Mouse (Mus musculus) hematopoietic stem cell, adult 5-6 weeks (primary cell): Measurements from ENCODE around the gene Atp13a1. TPM values are rescaled to one million over a fixed set of nuclear protein-coding genes. Genes with fewer than 3 reads are reported as not detected.

Experiments used
- ATAC-seq, 2 experiments: fragments of 125-278 bp in 1 of 2; replicated peaks in 1 of 2; 2 replicates each; pipeline ENCODE4 v1.8.0; 2016 to 2017; ENCODE audit warnings: inconsistent platforms in 2 of 2, mild to moderate bottlenecking in 2 of 2, moderate number of reproducible peaks in 2 of 2, low read depth in 1 of 2, moderate TSS enrichment in 1 of 2; ENCODE audit not compliant: low FRiP score in 2 of 2, poor library complexity in 2 of 2, severe bottlenecking in 2 of 2, insufficient read depth in 1 of 2, low TSS enrichment in 1 of 2
- total RNA-seq: library from RNA; stranded (forward); fragments of 172-1452, 232-1000 nt; gene quantifications from 2 replicates; pipeline ENCODE4 v1.2.3, GENCODE M21; 2017

Atp13a1 gene
- total RNA-seq, 1 experiment from 2014 or later, result 13.7 TPM

DNA sequence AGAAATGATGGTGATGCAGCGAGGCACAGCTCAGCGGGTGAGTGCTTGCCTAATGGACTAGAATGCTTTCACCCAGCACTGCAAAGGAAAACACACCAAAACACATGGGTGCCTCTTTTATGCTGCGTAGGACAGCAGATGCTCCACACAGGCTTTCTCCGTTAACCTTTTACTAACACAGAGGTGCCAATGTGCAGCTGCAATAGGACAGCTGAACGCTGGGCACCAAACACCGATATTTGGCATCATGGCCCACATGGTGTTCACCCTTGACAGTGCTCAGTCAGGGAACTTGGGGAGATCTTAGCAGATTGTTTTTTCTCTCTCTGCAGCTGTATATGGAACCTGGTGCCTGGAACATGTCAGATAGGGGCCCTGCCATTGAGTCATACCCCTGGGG, 3.9 kb downstream of the Atp13a1 start:
- ATAC-seq, result no peak

DNA sequence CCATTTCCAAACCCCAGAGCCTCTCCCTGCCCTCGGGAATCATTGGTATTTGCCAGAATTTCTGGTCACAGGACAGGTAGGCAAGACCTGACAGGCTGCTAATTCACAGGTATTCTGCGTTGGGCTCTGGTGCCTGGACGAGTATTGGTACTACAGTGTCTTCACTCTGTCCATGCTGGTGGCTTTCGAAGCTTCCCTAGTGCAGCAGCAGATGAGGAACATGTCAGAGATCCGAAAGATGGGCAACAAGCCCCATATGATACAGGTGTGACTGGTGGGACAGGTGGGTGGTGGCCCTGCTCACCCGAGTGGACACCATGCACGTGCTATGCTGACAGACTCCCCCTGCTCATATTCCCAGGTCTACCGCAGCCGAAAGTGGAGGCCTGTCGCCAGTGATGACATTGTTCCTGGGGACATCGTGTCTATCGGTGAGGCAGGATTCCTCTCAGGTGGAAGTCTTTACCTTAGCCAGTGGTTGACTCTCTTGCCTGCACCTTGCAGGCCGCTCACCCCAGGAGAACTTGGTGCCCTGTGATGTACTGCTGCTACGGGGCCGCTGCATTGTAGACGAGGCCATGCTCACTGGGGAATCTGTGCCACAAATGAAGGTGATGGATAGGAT, 5.9 kb downstream of the Atp13a1 start:
- no peak for ATAC-seq

- no peak for ATAC-seq
Observed at GRCm38 (mm10) chr8:69797661-69798060, 6.7 kb downstream of the Atp13a1 start.

DNA sequence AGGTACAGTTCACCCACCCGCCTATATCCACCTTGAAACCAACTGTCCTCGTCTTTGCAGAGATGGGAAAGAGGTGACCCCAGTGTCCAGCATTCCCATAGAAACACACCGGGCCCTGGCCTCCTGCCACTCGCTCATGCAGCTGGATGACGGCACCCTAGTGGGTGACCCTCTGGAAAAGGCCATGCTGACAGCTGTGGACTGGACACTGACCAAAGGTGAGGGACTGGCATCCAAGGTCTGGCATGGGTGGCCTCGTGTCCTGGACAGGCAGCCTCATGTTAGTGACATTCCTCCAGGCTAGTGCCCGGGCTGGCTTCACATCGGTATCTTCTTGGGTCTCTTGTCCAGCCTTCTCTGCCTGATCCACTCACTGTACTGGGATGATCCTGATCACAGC, 8.3 kb downstream of the Atp13a1 start:
- ATAC-seq, result no peak

DNA sequence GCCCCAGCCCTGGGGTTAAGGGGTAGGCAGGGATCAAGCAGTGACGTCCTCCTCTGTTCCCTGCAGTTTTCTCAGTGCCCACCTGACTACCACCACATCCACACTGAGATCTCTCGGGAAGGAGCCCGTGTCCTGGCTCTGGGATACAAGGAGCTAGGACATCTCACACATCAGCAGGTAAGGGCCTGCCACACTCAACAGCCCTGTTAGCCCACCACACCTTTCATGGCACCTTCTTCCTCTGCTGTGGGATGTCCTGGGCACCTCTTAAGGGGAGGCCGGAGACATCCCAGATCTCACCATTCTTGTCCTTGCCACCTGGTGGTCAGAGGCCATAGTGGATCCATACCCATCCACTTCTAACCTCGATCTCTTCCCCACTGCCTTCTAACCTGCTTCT, 9.0 kb downstream of the Atp13a1 start:
- no peak for ATAC-seq

DNA sequence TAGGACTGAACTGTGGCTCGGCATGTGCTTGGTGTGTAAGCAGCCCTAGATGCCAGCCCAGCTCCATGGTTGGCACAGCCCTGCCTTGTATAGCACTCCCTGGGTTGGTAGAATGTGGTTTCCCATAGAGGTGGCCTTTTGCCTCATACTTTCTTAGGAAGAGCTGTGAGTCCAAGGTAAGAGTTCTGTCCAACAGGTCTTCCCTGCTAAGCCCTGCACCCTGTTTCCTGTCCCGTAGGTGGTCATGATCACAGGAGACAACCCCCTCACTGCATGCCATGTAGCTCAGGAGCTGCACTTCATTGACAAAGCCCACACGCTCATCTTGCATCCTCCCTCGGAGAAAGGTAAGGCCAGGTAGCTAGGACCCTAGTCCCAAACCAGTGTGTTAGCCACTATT, 10.8 kb downstream of the Atp13a1 start:
- ATAC-seq, result no peak

- no peak for ATAC-seq
Observed at GRCm38 (mm10) chr8:69802216-69802615, 11.3 kb downstream of the Atp13a1 start.

DNA sequence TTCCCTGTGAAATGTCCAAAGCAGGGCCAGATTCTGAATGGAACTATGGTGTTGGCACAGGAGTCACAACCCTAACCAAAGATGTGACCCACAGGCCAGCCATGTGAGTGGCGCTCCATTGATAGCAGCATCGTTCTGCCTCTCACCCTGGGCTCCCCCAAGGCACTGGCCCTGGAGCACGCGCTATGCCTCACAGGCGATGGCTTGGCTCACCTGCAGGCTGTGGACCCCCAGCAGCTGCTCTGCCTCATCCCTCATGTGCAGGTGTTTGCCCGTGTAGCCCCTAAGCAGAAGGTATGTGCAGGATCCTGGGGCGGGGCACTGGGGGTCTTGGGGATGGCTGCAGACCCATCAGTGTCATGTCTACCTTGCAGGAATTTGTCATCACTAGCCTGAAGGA, 12.4 kb downstream of the Atp13a1 start:
- ATAC-seq, result no peak

DNA sequence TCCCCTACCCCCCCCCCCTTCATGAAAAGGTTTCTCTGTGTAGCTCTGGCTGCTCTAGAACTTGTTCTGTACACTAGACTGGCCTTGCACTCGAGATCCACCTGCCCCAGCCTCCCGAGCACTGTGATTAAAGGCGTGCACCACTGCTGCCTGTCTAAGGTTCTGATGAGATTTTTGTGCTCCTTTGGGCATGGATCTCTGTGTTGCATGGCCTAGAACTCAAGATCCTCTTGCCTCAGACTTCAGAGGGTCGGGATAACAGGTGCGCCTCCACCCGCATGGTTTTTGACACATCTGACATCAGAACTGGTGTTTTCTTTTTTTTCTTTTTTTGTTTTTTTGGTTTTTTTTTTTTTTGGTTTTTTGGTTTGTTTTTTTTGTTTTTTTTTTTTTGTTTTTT, 13.6 kb downstream of the Atp13a1 start:
- no peak for ATAC-seq

- ATAC-seq, result no peak
Observed at GRCm38 (mm10) chr8:69805086-69805485, 14.1 kb downstream of the Atp13a1 start.

- ATAC-seq, result no peak
Observed at GRCm38 (mm10) chr8:69805491-69805890, 14.5 kb downstream of the Atp13a1 start.

- ATAC-seq, result no peak
Observed at GRCm38 (mm10) chr8:69807236-69807635, 16.3 kb downstream of the Atp13a1 start.

GRCm38 (mm10) chr8:69808094-69808863, 17.3 kb downstream of the Atp13a1 start, which contains the start of gene Gmip:
Gmip (plus strand) TSS chr8:69808679.
- peak; percentile 90 to 96 for ATAC-seq

- peak; percentile 41 to 44 for ATAC-seq
Observed at GRCm38 (mm10) chr8:69808864-69809403, 18.0 kb downstream of the Atp13a1 start.

DNA sequence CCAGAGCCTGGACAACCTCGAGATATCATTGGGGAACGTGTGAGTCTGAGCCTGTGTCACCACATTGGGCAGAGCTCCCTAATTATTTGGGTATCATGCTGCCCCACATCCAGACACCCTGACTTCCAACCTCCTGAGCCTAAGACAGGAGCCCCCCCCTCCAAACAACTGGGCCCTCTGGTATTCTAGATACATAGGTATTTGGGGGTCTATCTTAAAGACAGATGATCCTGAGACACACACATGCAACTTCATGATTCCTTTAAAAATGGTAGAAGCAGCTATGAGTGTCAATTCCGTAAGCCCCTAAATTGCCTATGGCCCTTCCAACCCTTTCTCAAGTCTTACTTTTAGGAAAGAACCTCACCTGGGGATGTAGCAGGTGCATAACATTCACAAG, 18.9 kb downstream of the Atp13a1 start:
- no peak for ATAC-seq

- no peak for ATAC-seq
Observed at GRCm38 (mm10) chr8:69814881-69815280, 23.9 kb downstream of the Atp13a1 start.

DNA sequence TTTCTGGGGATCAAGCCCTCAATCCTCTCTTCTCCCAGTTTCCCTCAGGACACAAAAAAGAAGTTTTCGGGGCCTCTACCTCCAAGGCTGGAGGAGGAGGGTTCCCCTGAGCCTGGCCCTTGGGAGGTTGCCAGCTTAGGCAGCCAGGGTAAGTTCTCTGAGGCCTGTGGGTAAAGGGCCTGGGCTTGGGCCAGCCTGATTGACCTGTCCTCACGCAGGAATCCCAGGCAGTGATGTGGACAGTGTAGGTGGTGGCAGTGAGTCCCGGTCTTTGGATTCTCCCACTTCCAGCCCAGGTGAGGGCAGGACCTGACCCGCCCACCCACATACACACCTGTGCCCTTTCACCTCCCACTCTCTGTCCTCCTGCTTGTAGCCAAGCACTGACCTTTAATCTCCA, 24.4 kb downstream of the Atp13a1 start:
- no peak for ATAC-seq

- no peak for ATAC-seq
Observed at GRCm38 (mm10) chr8:69820466-69820865, 29.5 kb downstream of the Atp13a1 start.

GRCm38 (mm10) chr8:69821971-69822385, 31.0 kb downstream of the Atp13a1 start:
- no peak for ATAC-seq
